Mouse (Mus musculus): ENCODE measurements around the gene Cdc42bpa. TPM values are rescaled to one million over a fixed set of nuclear protein-coding genes. Genes with fewer than 3 reads are reported as not detected.

Gene Cdc42bpa
- polyA plus RNA-seq, 1 experiment from 2014 or later: 31.4 TPM

DNA sequence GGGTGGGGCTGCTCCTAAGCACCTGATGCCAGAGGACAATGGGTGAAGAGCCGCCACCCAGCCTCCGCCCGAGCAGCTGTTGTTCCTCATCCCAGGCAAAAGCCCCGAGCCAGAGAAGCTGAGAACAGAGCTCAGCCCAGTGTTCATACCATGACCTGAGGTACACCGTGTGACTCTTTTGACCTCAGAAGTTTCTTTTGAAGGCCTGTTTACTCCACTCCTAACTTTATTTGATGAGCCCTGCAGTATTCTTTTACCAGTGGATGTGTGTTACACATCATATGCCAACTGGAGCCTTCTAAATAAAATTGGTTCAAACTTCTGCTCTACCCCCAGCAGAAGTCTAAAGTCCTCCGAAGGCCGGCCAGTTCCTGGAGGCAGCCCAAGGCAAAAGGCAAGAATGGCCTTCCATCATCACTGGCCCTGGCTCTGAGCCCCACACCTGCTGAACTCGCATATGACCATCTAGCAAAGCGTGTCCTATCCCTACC is 250.6 kb downstream of the Cdc42bpa start:
- Histone ChIP-seq H3K4me2 (ENCODE audit: low read length) (no peak overlapping the region), H3K9me3 (ENCODE audit: control insufficient read depth, low read length) (no peaks in the 10 kb centered on the region), H3K27ac (ENCODE audit: low read length) (no peak overlapping the region), H3K27me3 (replicated peaks; ENCODE audit: control insufficient read depth, insufficient read depth, low read length) (no peaks in the 10 kb centered on the region), H3K9ac (replicated peaks; ENCODE audit: low read depth, low read length) (no peak overlapping the region), H3K36me3 (ENCODE audit: control insufficient read depth, insufficient read depth) (no peaks in the 10 kb centered on the region), H3K4me3 (replicated peaks; ENCODE audit: low read length) (no peak overlapping the region), H3K4me1 (replicated peaks; ENCODE audit: control insufficient read depth, insufficient read depth, low read length) (no peaks in the 10 kb centered on the region)
- whole genome bisulfite sequencing: 90% methylated on average over 9 of the region's 9 CpGs
- ATAC-seq: no peak

DNA sequence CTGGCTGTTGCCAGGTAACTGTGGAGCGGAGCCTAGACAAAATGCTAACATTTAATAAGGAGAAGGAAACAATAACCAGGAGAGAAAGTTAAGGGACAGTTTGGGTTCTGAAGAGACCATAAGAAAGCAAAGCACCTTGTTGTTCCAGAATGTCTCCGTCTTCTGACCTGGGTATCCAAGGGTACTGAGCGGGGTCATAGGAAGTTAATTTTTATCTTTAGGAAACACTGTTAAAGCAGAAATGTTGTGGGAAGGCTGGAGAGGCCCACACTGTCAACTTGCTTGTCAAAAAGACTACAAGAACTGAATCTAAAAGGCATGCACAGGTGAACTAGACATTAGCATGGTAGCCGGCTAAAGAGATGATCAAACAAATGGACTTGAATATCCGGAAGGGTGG is 252.6 kb downstream of the Cdc42bpa start:
- Histone ChIP-seq H3K4me2 (ENCODE audit: low read length) (no peak overlapping the region), H3K9me3 (ENCODE audit: control insufficient read depth, low read length) (no peaks in the 10 kb centered on the region), H3K36me3 (ENCODE audit: control insufficient read depth, insufficient read depth) (no peaks in the 10 kb centered on the region), H3K4me3 (replicated peaks; ENCODE audit: low read length) (no peak overlapping the region), H3K27ac (ENCODE audit: low read length) (no peak overlapping the region), H3K4me1 (replicated peaks; ENCODE audit: control insufficient read depth, insufficient read depth, low read length) (no peaks in the 10 kb centered on the region), H3K9ac (replicated peaks; ENCODE audit: low read depth, low read length) (no peak overlapping the region), H3K27me3 (replicated peaks; ENCODE audit: control insufficient read depth, insufficient read depth, low read length) (no peaks in the 10 kb centered on the region)
- no peak for ATAC-seq
- WGBS: 90% methylated on average over 5 of the region's 5 CpGs

DNA sequence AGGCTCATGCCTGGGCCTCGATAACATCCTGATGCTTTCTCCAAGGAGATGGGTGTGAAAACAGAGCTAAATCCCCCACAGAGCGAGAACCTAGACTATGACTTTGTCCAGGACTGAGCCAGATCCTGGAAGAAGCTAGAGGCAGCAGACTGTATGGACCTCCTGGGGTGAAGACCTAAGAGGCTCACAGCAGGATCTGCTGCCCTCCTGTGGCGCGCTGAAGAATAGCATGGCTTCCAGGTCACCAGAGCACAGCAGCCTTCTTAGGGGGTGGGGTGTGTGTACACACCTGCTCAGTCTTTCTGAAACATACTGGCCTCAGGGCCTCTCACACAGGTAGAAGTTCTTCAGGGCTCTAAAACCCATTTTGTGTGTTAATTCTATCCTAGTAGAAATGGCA is 254.8 kb downstream of the Cdc42bpa start:
- WGBS: 19% methylated on average over 4 of the region's 4 CpGs
- no peak overlapping the region for H3K9ac ChIP-seq (replicated peaks; ENCODE audit: low read depth, low read length)
- no peaks in the 10 kb centered on the region for H3K27me3 ChIP-seq (replicated peaks; ENCODE audit: control insufficient read depth, insufficient read depth, low read length)
- peak; percentile 58 for ATAC-seq
- H3K4me1 ChIP-seq (replicated peaks; ENCODE audit: control insufficient read depth, insufficient read depth, low read length): no peaks in the 10 kb centered on the region
- H3K4me2 ChIP-seq (ENCODE audit: low read length): no peak overlapping the region
- no peak overlapping the region for H3K4me3 ChIP-seq (replicated peaks; ENCODE audit: low read length)
- no peaks in the 10 kb centered on the region for H3K36me3 ChIP-seq (ENCODE audit: control insufficient read depth, insufficient read depth)
- no peak overlapping the region for H3K27ac ChIP-seq (ENCODE audit: low read length)
- H3K9me3 ChIP-seq (ENCODE audit: control insufficient read depth, low read length): no peaks in the 10 kb centered on the region

Other genes with a start within 250 kb of the Cdc42bpa start
- not detected in 2 replicates for gene Kif28, start 215.2 kb upstream of the Cdc42bpa start, polyA plus RNA-seq (2015; fragmentation: Nextera tagmentation; extraction: Ambion mirVana)
- gene Gm10518, start 157.1 kb upstream of the Cdc42bpa start, polyA plus RNA-seq (2015; fragmentation: Nextera tagmentation; extraction: Ambion mirVana): not detected in 2 replicates
- gene Ahctf1, start 156.8 kb upstream of the Cdc42bpa start, polyA plus RNA-seq (2015; fragmentation: Nextera tagmentation; extraction: Ambion mirVana): 19.9 and 20.1 TPM in 2 replicates
- gene Coq8a, start 239.1 kb downstream of the Cdc42bpa start, polyA plus RNA-seq (2015; fragmentation: Nextera tagmentation; extraction: Ambion mirVana): 4.1 and 5.1 TPM in 2 replicates